Mouse (Mus musculus) MEL (cell line): ENCODE data around the gene Osbpl8. TPM values are rescaled to one million over a fixed set of nuclear protein-coding genes. Genes with fewer than 3 reads are reported as not detected.
"Not testable (repeated sequence)": the region's sequence is repeated elsewhere in the genome, so short reads cannot be mapped to it uniquely, and the experiment has no call there.

Source experiments
- DNase-seq: peaks from one replicate; pipeline ENCODE4 v3.0.0; 2011; ENCODE audit warnings: low read depth, low spot score
- H3K27ac ChIP-seq: 2 replicates; pipeline ENCODE4 v1.5.1; 2012; ENCODE audit warnings: low read depth, mild to moderate bottlenecking, control low read depth, low read length, moderate library complexity; ENCODE audit not compliant: control insufficient read depth
- H3K27me3 ChIP-seq, 2 experiments: fragments of 150-350 bp in 1 of 2; sonication (generic) in 1 of 2; 2 replicates each; pipeline ENCODE4 v1.6.1; 2012; ENCODE audit warnings: low read length in 2 of 2, mild to moderate bottlenecking in 2 of 2, improper control_type of control experiment in 1 of 2, moderate library complexity in 1 of 2; ENCODE audit not compliant: insufficient read depth in 2 of 2, control insufficient read depth in 1 of 2
- H3K36me3 ChIP-seq, 2 experiments: 2 replicates each; pipeline ENCODE4 v1.6.1; 2012 to 2014; ENCODE audit warnings: low read length in 2 of 2, improper control_type of control experiment in 1 of 2, inconsistent platforms in 1 of 2, mild to moderate bottlenecking in 1 of 2; ENCODE audit not compliant: insufficient read depth in 2 of 2, control insufficient read depth in 1 of 2
- H3K4me1 ChIP-seq, 2 experiments: fragments of 150-350 bp in 1 of 2; sonication (generic) in 1 of 2; 2 replicates each; pipeline ENCODE4 v1.6.1; 2012; ENCODE audit warnings: low read length in 2 of 2, improper control_type of control experiment in 1 of 2, mild to moderate bottlenecking in 1 of 2; ENCODE audit not compliant: insufficient read depth in 2 of 2, control insufficient read depth in 1 of 2
- H3K4me3 ChIP-seq, 2 experiments: fragments of 150-350 bp in 1 of 2; sonication (generic) in 1 of 2; 2 replicates each; pipeline ENCODE4 v1.5.1; 2012; ENCODE audit warnings: low read depth in 2 of 2, low read length in 2 of 2, mild to moderate bottlenecking in 2 of 2, moderate library complexity in 2 of 2, control low read depth in 1 of 2, improper control_type of control experiment in 1 of 2; ENCODE audit not compliant: control insufficient read depth in 1 of 2, insufficient read depth in 1 of 2
- H3K79me2 ChIP-seq: 2 replicates; pipeline ENCODE4 v1.6.1; 2012; ENCODE audit warnings: mild to moderate bottlenecking, low read length, moderate library complexity; ENCODE audit not compliant: control insufficient read depth, poor library complexity, insufficient read depth
- H3K9ac ChIP-seq: 2 replicates; pipeline ENCODE4 v1.6.1; 2012; ENCODE audit warnings: low read depth, mild to moderate bottlenecking, control low read depth, low read length, moderate library complexity; ENCODE audit not compliant: control insufficient read depth, poor library complexity, severe bottlenecking
- H3K9me3 ChIP-seq: fragments of 150-350 bp; sonication (generic); replicated peaks from 2 replicates; pipeline ENCODE4 v1.6.1; 2012; ENCODE audit warnings: mild to moderate bottlenecking, low read length, improper control_type of control experiment, moderate library complexity; ENCODE audit not compliant: insufficient read depth
- BHLHE40 ChIP-seq: IDR thresholded peaks from 2 replicates; pipeline ENCODE4 v1.6.1; 2012; ENCODE audit warnings: low read depth, mild to moderate bottlenecking, inconsistent platforms, low read length, improper control_type of control experiment, borderline replicate concordance
- CHD1 ChIP-seq: IDR thresholded peaks from 2 replicates; pipeline ENCODE4 v1.6.1; 2012; ENCODE audit warnings: low read depth, mild to moderate bottlenecking, inconsistent platforms, low read length, improper control_type of control experiment
- ELF1 ChIP-seq: IDR thresholded peaks from 2 replicates; pipeline ENCODE4 v1.6.1; 2014; ENCODE audit warnings: low read depth, mild to moderate bottlenecking, inconsistent platforms, low read length, improper control_type of control experiment, moderate library complexity
- EP300 ChIP-seq, 2 experiments: IDR thresholded peaks; 2 replicates each; pipeline ENCODE4 v1.6.1; 2011; ENCODE audit warnings: improper control_type of control experiment in 2 of 2, low read length in 2 of 2, low read depth in 1 of 2, mild to moderate bottlenecking in 1 of 2
- GATA1 ChIP-seq: IDR thresholded peaks from 2 replicates; pipeline ENCODE4 v1.6.1; 2011; ENCODE audit warnings: low read depth, low read length, improper control_type of control experiment
- HCFC1 ChIP-seq: IDR thresholded peaks from 2 replicates; pipeline ENCODE4 v1.6.1; 2012; ENCODE audit warnings: low read depth, mild to moderate bottlenecking, inconsistent platforms, low read length, improper control_type of control experiment, moderate library complexity
- KAT2A ChIP-seq: conservative IDR thresholded peaks from 2 replicates; pipeline ENCODE4 v1.6.1; 2012; ENCODE audit warnings: low read depth, low read length, improper control_type of control experiment, inconsistent platforms
- MAX ChIP-seq: IDR thresholded peaks from 2 replicates; pipeline ENCODE4 v1.6.1; 2011; ENCODE audit warnings: low read length, improper control_type of control experiment
- MAZ ChIP-seq: IDR thresholded peaks from 2 replicates; pipeline ENCODE4 v1.6.1; 2012; ENCODE audit warnings: low read depth, mild to moderate bottlenecking, inconsistent platforms, low read length, improper control_type of control experiment
- MXI1 ChIP-seq: IDR thresholded peaks from 2 replicates; pipeline ENCODE4 v1.6.1; 2011; ENCODE audit warnings: mild to moderate bottlenecking, low read depth, low read length, improper control_type of control experiment
- MYC ChIP-seq: IDR thresholded peaks from 2 replicates; pipeline ENCODE4 v1.6.1; 2011; ENCODE audit warnings: low read depth, mild to moderate bottlenecking, low read length, improper control_type of control experiment, moderate library complexity
- POLR2AphosphoS2 ChIP-seq: IDR thresholded peaks from 2 replicates; pipeline ENCODE4 v1.6.1; 2011; ENCODE audit warnings: low read length, improper control_type of control experiment
- RAD21 ChIP-seq: IDR thresholded peaks from 2 replicates; pipeline ENCODE4 v1.6.1; 2011; ENCODE audit warnings: mild to moderate bottlenecking, low read depth, low read length, improper control_type of control experiment
- TAL1 ChIP-seq: IDR thresholded peaks from 2 replicates; pipeline ENCODE4 v1.6.1; 2012; ENCODE audit warnings: mild to moderate bottlenecking, inconsistent platforms, low read length, moderate library complexity, mixed read lengths
- TBP ChIP-seq: IDR thresholded peaks from 2 replicates; pipeline ENCODE4 v1.8.0; 2011; ENCODE audit warnings: low read depth, low read length, improper control_type of control experiment
- TCF12 ChIP-seq: IDR thresholded peaks from 2 replicates; pipeline ENCODE4 v1.6.1; 2014; ENCODE audit warnings: low read depth, mild to moderate bottlenecking, inconsistent platforms, low read length, improper control_type of control experiment, moderate library complexity
- USF1 ChIP-seq: IDR thresholded peaks from 2 replicates; pipeline ENCODE4 v1.6.1; 2014; ENCODE audit warnings: low read depth, mild to moderate bottlenecking, inconsistent platforms, low read length, improper control_type of control experiment, moderate library complexity
- USF2 ChIP-seq, 2 experiments: IDR thresholded peaks; 2 replicates each; pipeline ENCODE4 v1.6.1; 2011 to 2012; ENCODE audit warnings: improper control_type of control experiment in 2 of 2, low read length in 2 of 2, borderline replicate concordance in 1 of 2, inconsistent platforms in 1 of 2, low read depth in 1 of 2, mild to moderate bottlenecking in 1 of 2; ENCODE audit not compliant: insufficient read depth in 1 of 2
- ZC3H11A ChIP-seq: IDR thresholded peaks from 2 replicates; pipeline ENCODE4 v1.6.1; 2012; ENCODE audit warnings: low read depth, mild to moderate bottlenecking, inconsistent platforms, low read length, improper control_type of control experiment
- ZKSCAN1 ChIP-seq: IDR thresholded peaks from 2 replicates; pipeline ENCODE4 v1.6.1; 2012; ENCODE audit warnings: low read depth, mild to moderate bottlenecking, inconsistent platforms, low read length, improper control_type of control experiment, moderate library complexity
- ZMIZ1 ChIP-seq: IDR thresholded peaks from 2 replicates; pipeline ENCODE4 v1.6.1; 2012; ENCODE audit warnings: low read depth, mild to moderate bottlenecking, inconsistent platforms, low read length, improper control_type of control experiment, moderate library complexity
- ZNF384 ChIP-seq: IDR thresholded peaks from 2 replicates; pipeline ENCODE4 v1.6.1; 2012; ENCODE audit warnings: low read depth, mild to moderate bottlenecking, inconsistent platforms, low read length, improper control_type of control experiment
- polyA plus RNA-seq, 2 experiments: library from polyadenylated mRNA; stranded (reverse) in 1 of 2; unstranded in 1 of 2; fragments of >175 nt in 1 of 2; fragments of >200 nt in 1 of 2; gene quantifications; 2 replicates each; pipeline versions ENCODE4 v1.2.1 to v1.2.4; 2012; ENCODE audit warnings: low replicate concordance in 2 of 2, low read depth in 1 of 2; ENCODE audit not compliant: insufficient read length in 2 of 2, insufficient read depth in 1 of 2, missing spikeins in 1 of 2
- total RNA-seq: library from RNA; depleted of rRNA; stranded (reverse); fragments of 300-350 nt; gene quantifications from 2 replicates; pipeline ENCODE4 v1.2.3, GENCODE M21; 2012

Gene Osbpl8
- total and polyA plus RNA-seq, 3 experiments, result 26.2 to 44.8 (median 33.4) TPM

DNA sequence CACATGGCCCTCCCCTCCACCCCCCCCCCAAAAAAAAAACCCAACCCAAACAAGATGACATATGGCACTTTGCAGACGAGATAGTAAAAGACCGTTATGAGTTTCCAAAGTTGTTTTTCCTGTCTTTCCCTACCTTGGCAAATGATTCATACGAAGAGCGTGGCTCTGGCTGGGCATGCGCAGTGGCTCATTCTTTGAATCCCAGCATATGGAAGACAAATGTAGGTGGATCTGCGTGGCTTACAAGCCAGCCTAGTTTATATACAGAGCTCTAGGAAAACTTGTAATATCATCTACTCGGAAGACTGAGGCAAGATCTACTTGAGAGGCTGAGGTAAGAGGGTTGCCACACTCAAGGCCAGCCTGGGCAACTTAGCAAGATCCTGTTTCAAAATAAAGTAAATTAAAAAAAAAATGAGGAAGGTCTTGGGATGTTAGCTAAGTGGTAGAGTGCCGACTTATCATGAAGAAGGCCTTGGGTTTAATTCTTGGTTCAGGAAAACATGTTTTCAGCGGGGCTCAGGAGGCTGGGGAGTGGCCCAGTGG is 30.1 kb upstream of the Osbpl8 start:
- peaks cover 2 to 3% of the 10 kb centered on the region in 2 experiments; a peak in 1 of 4 replicates for H3K4me1 ChIP-seq
- no peak overlapping the region for H3K9ac ChIP-seq
- no peak overlapping the region for H3K4me3 ChIP-seq
- H3K27ac ChIP-seq, result no peak overlapping the region
- H3K9me3 ChIP-seq, result no peaks in the 10 kb centered on the region
- H3K79me2 ChIP-seq, result no peaks in the 10 kb centered on the region
- DNase-seq, result no peak
- no peaks in the 10 kb centered on the region for H3K27me3 ChIP-seq
- TF ChIP-seq POLR2AphosphoS2 (no peak), USF2 (IDR thresholded peaks at IDR 0.05; ENCODE audit: borderline replicate concordance in 1 of 2, insufficient read depth in 1 of 2, low read depth in 1 of 2, low read length in 2 of 2) (no peak), ZC3H11A (no peak), BHLHE40 (no peak), ZNF384 (no peak), USF1 (no peak)
- no peaks in the 10 kb centered on the region; a peak in 1 of 4 replicates for H3K36me3 ChIP-seq

DNA sequence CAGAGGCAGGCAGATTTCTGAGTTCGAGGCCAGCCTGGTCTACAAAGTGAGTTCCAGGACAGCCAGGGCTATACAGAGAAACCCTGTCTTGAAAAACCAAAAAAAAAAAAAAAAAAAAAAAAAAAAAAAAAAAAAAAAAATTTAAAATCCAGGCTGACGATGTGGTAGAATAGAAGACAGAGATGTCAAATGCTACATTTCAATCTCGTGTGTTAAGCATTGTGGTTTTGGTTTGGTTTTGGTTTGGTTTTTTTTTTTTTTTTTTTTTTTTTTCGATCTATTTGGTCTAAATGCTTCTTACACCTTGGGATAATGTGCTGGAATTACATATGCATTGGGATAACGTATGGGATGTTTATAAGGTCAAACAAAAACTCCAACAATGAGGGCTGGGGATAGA is 28.2 kb upstream of the Osbpl8 start:
- TF ChIP-seq ZNF384, result peak; percentile 84
- TF ChIP-seq, all 39 proteins: peak for 1; not testable (repeated sequence) for 38
- not testable (repeated sequence) for H3K4me3 ChIP-seq, DNase-seq, H3K36me3 ChIP-seq, H3K9me3 ChIP-seq, H3K27me3 ChIP-seq, H3K4me1 ChIP-seq, H3K9ac ChIP-seq, H3K79me2 ChIP-seq, H3K27ac ChIP-seq

DNA sequence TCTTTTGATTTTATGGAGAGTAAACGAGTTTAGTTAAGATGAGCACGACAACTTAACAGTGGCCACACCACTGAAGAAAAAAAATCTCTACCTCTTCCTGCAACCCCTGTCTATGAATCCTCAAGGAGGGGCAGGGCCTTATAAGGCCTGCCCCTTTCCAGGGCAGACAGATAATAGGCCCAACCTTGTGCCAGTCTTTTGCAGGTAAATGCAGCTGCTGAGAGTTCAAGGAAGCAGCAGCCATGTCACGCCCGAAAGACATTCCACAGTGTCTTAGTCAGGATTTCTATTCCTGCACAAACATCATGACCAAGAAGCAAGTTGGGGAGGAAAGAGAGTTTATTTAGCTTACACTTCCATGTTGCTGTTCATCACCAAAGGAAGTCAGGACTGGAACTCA is 26.6 kb upstream of the Osbpl8 start:
- H3K27me3 ChIP-seq, result no peaks in the 10 kb centered on the region
- no peak overlapping the region for H3K9ac ChIP-seq
- no peak for DNase-seq
- H3K36me3 ChIP-seq, result no peaks in the 10 kb centered on the region; a peak in 1 of 4 replicates
- H3K9me3 ChIP-seq, result no peaks in the 10 kb centered on the region
- no peak overlapping the region for H3K4me3 ChIP-seq
- no peaks in the 10 kb centered on the region for H3K79me2 ChIP-seq
- TF ChIP-seq TAL1 (no peak), RAD21 (no peak), ZMIZ1 (no peak), HCFC1 (no peak), ELF1 (no peak), MYC (no peak), ZKSCAN1 (no peak), MXI1 (no peak), EP300 (IDR thresholded peaks at IDR 0.05; ENCODE audit: low read depth in 1 of 2, low read length in 2 of 2) (no peak), TCF12 (no peak), KAT2A (no peak), CHD1 (no peak), MAZ (no peak), MAX (no peak), GATA1 (no peak), TBP (no peak)
- peaks cover 0 to 3% of the 10 kb centered on the region in 2 experiments; a peak in 1 of 4 replicates for H3K4me1 ChIP-seq
- H3K27ac ChIP-seq, result no peak overlapping the region
